In the genomic region with DNA sequence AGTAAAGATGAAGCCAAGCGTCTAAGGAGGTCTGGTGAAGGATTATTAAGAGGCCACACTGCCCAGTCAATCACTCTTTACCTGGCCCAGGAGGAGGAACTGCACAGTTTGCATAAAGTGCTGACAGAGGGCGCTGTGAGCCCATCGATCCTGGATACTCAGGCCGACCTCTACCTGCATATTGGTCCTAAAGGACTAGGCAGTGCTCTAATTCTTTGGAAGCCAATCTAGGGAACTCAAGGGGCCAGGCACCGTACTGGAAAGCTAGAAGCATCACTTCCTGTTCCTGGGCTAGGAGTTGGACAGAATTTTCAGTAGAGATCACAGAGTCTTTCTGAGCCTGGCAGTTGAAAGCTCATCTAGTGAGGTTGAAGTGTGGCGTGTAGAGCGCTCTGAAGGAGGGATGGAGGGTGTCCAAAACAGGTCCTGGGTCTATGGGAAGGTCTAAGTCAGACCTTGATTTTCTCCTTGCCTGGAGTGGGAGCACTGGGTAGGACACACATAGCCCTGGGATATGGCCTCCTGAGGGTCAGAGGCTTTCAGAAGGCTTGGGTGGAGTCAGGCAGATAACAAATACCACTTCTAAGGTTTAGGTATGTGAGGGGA, we compare ENCODE assay signal across 1 mouse cellular context.
TF ChIP-seq lines count a peak whose summit lies in the region.

No protein-coding gene starts in this region.

TF ChIP-seq in MEL, 35 proteins besides CTCF, POLR2A, EP300 and RAD21 (continued from another document):
- no peak for TF ChIP-seq SIN3A (IDR thresholded peaks at IDR 0.05; ENCODE audit: low read length)
- TF ChIP-seq UBTF (IDR thresholded peaks at IDR 0.05; ENCODE audit: borderline replicate concordance, insufficient read depth, low read depth, low read length), result no peak
- peak; percentile 44; the same call in 1 of the 2 replicates for TF ChIP-seq ZC3H11A (IDR thresholded peaks at IDR 0.05; ENCODE audit: low read depth, low read length)
- no peak for TF ChIP-seq CHD1 (IDR thresholded peaks at IDR 0.05; ENCODE audit: low read depth, low read length)
- TF ChIP-seq USF1 (IDR thresholded peaks at IDR 0.05; ENCODE audit: low read depth, low read length), result no peak
- no peak for TF ChIP-seq MYC (IDR thresholded peaks at IDR 0.05; ENCODE audit: low read depth, low read length)
- peak; percentile 46 for TF ChIP-seq SMC3 (IDR thresholded peaks at IDR 0.05; ENCODE audit: low read depth, low read length)
- TF ChIP-seq ZMIZ1 (IDR thresholded peaks at IDR 0.05; ENCODE audit: low read depth, low read length), result 0 out of 2 replicates have a peak, but pooled peaks have one; percentile 15
- TF ChIP-seq TCF12 (IDR thresholded peaks at IDR 0.05; ENCODE audit: low read depth, low read length), result no peak
- no peak for TF ChIP-seq TAL1 (IDR thresholded peaks at IDR 0.05; ENCODE audit: low read length)
- TF ChIP-seq JUND (IDR thresholded peaks at IDR 0.05; ENCODE audit: low read depth, low read length), result no peak
- no peak for TF ChIP-seq KAT2A (conservative IDR thresholded peaks at IDR 0.05; ENCODE audit: low read depth, low read length)
- TF ChIP-seq BHLHE40 (IDR thresholded peaks at IDR 0.05; ENCODE audit: borderline replicate concordance, low read depth, low read length), result no peak
